Mouse (Mus musculus) urinary bladder, adult 18-20 months (tissue): ENCODE results near the gene 9130230L23Rik.

Source experiments
- DNase-seq, 2 experiments: peaks; one replicate each; pipeline ENCODE4 v3.0.0; 2022; ENCODE audit warnings: low spot score in 2 of 2, mixed read lengths in 2 of 2

9130230L23Rik gene

DNA sequence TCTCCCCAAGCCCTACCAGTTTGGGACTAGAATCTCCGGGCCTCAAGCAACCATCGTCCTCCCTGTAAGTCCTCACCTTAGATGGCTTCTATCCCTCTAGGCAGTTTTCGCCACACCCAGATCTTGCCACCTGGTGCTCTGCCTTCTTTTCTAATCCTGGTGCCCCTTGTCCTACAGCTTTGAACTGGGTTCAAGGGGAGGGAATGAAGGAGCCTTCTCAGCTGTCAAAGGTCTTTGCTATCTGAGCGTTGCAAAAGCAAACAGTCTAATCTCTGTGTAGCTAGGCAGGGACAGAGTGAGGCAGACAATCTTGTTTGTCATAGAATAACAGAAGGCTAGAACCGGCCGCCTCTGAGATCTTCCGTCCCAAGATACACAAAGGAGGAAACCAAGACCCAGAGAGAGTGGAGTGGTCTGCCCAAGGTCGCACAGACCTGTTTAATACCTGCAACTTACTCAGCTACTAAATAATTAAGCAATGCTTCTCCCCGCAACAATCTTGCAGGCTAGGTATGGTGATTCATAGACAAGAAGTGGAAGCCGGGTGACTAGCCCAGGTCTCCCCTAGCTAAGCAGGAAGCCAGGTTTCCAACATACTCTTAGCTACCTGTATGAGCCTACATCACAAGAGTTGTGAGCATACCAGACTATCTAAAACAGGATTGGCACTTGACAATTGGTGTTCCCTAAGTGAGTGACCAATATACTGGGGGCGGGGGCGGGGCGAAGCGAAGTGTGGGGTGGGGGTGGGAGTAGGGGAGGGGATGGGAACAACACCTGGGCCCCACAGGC, at the start of gene 9130230L23Rik:
Gene 9130230L23Rik (minus strand): TSS at position 152 of the 792 bp plus-strand sequence.
- peak; percentile 37 to 56 for DNase-seq

GRCm38 (mm10) chr5:66052777-66053548, 48.9 kb upstream of the 9130230L23Rik start:
- DNase-seq = no peak

GRCm38 (mm10) chr5:66050841-66051240, 46.8 kb upstream of the 9130230L23Rik start:
- DNase-seq = no peak

GRCm38 (mm10) chr5:66046356-66046755, 42.3 kb upstream of the 9130230L23Rik start:
- DNase-seq = no peak

DNA sequence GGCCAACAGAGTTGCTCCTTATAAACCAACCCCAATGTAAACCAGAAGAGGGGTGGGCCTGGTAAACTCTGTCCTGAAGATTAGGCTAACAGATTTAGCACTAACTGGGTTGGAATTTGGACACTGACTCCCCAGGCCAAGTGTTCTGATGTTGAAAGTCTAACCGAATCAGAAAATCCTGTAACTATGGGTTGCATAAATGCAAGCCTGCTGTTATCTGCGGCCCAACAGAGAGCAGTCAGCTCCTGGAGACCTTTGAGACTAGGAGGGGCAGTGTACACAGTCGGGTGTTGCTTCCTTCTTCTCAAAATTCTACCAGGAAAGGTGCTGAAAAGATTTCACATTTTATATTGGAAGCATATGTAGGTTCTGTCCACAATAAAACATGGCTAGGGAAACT, 39.8 kb upstream of the 9130230L23Rik start:
- no peak for DNase-seq

DNA sequence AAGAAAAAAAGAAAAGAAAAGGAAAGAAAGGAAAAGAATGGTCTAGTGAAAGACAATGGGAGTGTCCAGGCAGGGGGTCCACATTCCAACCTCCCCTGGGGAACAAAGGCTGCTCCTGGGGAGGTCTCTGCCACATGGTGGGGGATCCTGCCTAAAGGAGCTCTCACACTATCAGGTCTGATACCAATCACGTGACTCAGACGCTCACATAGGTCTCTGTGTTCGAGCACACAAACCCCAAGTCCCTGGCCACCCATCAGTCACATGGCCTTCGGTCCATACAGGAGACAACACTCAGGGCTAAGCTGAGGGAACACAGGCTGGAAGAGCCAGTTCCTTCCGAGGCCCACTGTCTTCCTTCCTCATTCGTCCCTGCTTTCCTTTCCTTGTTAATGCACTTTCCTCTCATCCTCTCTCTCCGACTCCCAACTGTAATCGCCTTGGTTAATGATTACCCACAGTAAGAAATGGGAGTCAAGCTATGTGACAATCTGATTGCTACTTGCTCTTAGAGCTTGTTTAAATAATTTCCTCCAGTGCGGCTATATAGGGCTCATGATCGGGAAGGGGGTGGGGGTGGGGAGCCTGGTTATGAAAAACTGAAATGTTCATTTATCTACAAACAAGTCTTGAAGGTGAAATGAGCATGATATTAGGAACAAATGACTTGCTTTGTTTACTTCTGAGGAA, 38.7 kb upstream of the 9130230L23Rik start:
- no peak for DNase-seq

DNA sequence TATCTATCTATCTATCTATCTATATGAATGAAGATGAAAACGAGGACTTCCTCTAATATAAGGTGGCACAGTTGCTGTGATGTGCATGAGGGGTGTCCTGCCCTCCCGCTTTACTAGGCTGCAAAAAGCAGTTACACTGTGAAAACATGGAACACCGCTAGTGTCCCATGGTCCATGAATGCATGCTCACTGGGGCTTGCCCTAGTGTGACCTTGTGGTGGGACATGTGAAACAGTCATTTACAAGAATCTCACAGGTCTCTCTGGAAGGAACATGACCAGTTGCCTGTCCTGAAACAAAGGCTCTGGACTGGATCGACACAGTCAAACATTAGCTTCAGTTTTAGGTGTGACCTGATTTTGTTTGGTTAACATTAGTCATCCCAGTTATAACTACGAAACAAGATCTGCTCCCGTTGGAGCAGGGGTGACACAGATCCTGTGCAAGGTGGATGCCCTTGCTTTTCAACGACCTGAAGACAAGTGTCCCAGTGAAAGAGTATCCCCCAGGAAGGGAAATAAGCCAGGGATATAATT, 36.7 kb upstream of the 9130230L23Rik start:
- DNase-seq = no peak

DNA sequence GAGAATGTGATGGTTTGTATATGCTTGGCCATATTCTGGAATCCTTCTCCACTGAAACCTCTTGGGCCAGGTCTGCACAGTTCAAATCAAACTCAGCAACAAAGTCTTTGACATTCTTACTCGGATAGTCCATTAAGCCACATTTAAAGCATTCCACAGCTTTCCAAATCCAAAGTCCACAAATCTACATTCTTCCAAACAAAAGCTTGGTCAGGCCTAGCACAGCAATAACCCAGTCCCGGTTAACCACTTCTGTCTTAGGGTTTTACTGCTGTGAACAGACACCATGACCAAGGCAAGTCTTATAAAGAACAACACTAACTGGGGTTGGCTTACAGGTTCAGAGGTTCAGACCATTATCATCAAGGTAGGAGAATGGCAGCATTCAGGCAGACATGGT, 35.7 kb upstream of the 9130230L23Rik start:
- no peak for DNase-seq

GRCm38 (mm10) chr5:66037066-66037465, 33.0 kb upstream of the 9130230L23Rik start:
- no peak for DNase-seq

GRCm38 (mm10) chr5:66036440-66037054, 32.5 kb upstream of the 9130230L23Rik start:
- no peak for DNase-seq

GRCm38 (mm10) chr5:66034375-66035195, 30.5 kb upstream of the 9130230L23Rik start:
- DNase-seq = peak in 1 of 2 experiments; percentile 17

GRCm38 (mm10) chr5:66032826-66033225, 28.7 kb upstream of the 9130230L23Rik start:
- no peak for DNase-seq

DNA sequence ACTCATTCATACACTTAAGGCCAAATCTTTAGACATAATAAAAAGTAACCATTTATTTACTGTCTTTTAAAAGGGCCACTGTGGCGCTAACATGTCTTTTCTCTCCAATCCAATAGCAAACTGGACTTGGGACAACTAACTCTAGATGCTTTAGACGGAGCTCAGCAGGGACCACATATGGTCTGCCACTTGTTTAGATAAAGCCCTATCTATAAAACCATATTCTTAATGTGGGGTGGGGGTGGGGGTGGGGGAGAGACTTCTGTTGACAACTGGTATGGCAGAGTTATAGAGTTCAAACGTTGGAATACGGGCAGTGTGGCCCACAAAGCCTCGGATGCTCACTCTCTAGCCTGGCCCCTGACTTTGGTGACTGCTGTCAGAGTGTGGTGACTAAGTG, 27.6 kb upstream of the 9130230L23Rik start:
- DNase-seq = no peak

GRCm38 (mm10) chr5:66028232-66028631, 24.1 kb upstream of the 9130230L23Rik start:
- no peak for DNase-seq

DNA sequence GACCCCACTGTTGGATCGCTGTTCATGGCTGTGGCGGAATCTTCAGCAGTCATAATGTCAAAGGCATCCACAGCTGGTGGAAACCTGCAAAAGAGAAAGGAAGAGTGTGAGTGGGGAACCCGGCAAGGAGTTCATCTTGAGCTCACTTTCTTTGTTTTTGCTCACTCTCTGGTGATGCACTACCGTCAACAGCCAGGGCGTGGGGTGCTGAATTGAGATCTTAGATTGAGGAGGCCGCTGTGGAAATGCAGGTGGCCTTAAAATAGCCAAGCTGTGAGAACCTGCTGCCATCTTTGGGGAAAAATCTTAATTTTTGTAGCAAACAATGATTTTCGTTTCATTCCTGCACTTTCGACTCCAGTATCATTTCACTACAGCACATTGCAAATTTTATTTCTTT, 23.1 kb upstream of the 9130230L23Rik start:
- no peak for DNase-seq

GRCm38 (mm10) chr5:66026796-66027195, 22.7 kb upstream of the 9130230L23Rik start:
- no peak for DNase-seq

DNA sequence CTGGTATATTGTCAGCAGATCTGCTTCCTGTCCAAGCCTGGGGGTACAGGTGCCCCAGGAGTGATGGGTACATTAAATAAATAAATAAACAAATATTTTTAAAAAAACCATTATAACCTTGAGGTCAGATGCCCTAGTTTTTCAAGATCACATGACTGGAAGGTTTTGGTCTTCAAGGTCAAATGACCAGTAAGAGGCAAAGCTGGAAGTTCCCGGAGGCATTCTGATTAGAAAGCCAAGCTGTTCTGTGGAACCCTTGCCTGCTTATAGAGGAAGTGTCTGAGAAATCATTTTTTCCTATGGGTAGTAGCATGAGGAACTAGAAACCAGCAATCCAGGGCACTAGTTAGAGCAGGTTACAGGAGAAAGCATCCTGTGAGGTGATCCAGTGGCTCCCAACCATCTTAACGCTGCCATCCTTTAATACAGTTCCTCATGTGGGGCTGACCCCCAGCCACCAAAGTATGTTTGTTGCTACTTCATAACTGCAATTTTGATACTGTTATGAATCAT, 11.4 kb upstream of the 9130230L23Rik start:
- no peak for DNase-seq

GRCm38 (mm10) chr5:66014437-66014836, 10.4 kb upstream of the 9130230L23Rik start:
- no peak for DNase-seq

GRCm38 (mm10) chr5:66013999-66014398, 9.9 kb upstream of the 9130230L23Rik start:
- no peak for DNase-seq

GRCm38 (mm10) chr5:66008245-66008967, 4.3 kb upstream of the 9130230L23Rik start:
- DNase-seq = no peak
